Mouse (Mus musculus): Measurements from ENCODE around the gene Pou1f1.

Gene Pou1f1

GRCm38 (mm10) chr16:65564951-65565350, 44.6 kb downstream of the Pou1f1 start:
- no peak for DNase-seq (ENCODE audit: low spot score)

- DNase-seq (ENCODE audit: low spot score), result no peak
Observed at GRCm38 (mm10) chr16:65568853-65569252, 48.5 kb downstream of the Pou1f1 start.

DNA sequence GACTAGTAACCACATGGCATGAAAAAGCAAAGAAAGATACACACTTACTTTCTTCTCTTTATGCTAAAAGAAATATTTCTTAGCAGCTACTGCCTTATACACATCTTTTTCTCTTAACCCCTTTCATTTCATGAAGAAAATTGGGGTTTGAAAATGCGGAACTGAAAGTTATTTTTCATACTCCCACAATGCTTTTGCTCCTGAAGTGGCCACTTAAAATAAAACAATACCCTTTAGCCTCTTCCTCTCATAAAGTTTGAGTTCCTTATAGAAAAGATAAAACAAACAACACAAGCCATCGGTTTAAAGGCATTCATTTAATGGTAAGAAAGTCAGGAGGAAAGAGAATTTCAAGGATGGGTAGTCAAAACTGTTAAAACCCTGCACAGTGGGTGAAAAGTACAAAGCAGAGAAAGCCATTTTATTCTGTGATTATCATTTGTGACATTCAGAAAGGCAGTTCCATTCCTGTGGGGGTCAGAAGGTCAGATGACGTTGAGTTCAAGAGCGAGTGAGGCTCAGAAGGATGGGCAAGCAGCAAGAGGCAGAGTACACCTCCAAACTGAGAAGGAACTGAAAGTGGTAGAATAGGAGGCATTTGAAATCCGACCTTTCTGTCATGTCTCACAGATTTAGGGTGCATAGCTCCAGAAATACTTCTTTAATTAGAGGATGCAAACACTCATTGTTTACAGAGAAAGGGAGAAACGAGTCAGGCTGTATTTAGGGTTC, 57.2 kb downstream of the Pou1f1 start:
- DNase-seq (ENCODE audit: low spot score), result no peak
